Mouse (Mus musculus) liver, postnatal 0 days (tissue): Measurements from ENCODE around the gene Cdh12. TPM values are rescaled to one million over a fixed set of nuclear protein-coding genes. Genes with fewer than 3 reads are reported as not detected.

Source experiments
- ATAC-seq: fragments of 200-750 bp; cut with Nextera tagmentation; 2 replicates; pipeline ENCODE4 v1.8.0; 2017; ENCODE audit warnings: mild to moderate bottlenecking, moderate library complexity
- DNase-seq: peaks from one replicate; pipeline ENCODE4 v3.0.0-alpha.2; 2016
- H3K27ac ChIP-seq: fragments of 300-500 bp; sonication (generic); 2 replicates; pipeline ENCODE4 v1.5.1; 2014; ENCODE audit warnings: antibody characterized with exemption, moderate library complexity, mild to moderate bottlenecking, low read depth
- H3K27me3 ChIP-seq: fragments of 300-500 bp; sonication (generic); 2 replicates; pipeline ENCODE4 v1.6.1; 2014; ENCODE audit warnings: low read length, control low read depth, mixed read lengths; ENCODE audit not compliant: insufficient read depth
- H3K36me3 ChIP-seq: fragments of 300-500 bp; sonication (generic); replicated peaks from 2 replicates; pipeline ENCODE4 v1.6.1; 2014; ENCODE audit warnings: mild to moderate bottlenecking, control low read depth, low read length, moderate library complexity, mixed read lengths; ENCODE audit not compliant: insufficient read depth
- H3K4me1 ChIP-seq: fragments of 300-500 bp; sonication (generic); 2 replicates; pipeline ENCODE4 v1.6.1; 2014; ENCODE audit warnings: antibody characterized with exemption, mild to moderate bottlenecking, control low read depth; ENCODE audit not compliant: insufficient read depth
- H3K4me2 ChIP-seq: fragments of 300-500 bp; sonication (generic); 2 replicates; pipeline ENCODE4 v1.6.1; 2014; ENCODE audit warnings: low read depth, mild to moderate bottlenecking, low read length, moderate library complexity, mixed read lengths
- H3K4me3 ChIP-seq: fragments of 300-500 bp; sonication (generic); 2 replicates; pipeline ENCODE4 v1.5.1; 2014; ENCODE audit warnings: low read depth, low read length
- H3K9ac ChIP-seq: fragments of 300-500 bp; sonication (generic); replicated peaks from 2 replicates; pipeline ENCODE4 v1.6.1; 2014; ENCODE audit warnings: mild to moderate bottlenecking, moderate library complexity
- H3K9me3 ChIP-seq: fragments of 300-500 bp; sonication (generic); 2 replicates; pipeline ENCODE4 v1.6.1; 2016; ENCODE audit warnings: mild to moderate bottlenecking, control low read depth, low read length, mixed read lengths
- CTCF ChIP-seq: sonication (generic); IDR thresholded peaks from 2 replicates; pipeline ENCODE4 v1.5.1; 2016; ENCODE audit warnings: antibody characterized with exemption, low read depth
- EP300 ChIP-seq: IDR thresholded peaks from 2 replicates; pipeline ENCODE4 v1.6.1; 2016; ENCODE audit warnings: antibody characterized with exemption, low read depth, mild to moderate bottlenecking
- WGBS: fragments of 180-500 bp; shearing (Covaris S2); extraction: QIAGEN DNeasy Blood & Tissue Kit; methylation state at CpG from one replicate; pipeline ENCODE4 v1.1.7; 2014; ENCODE audit not compliant: insufficient replicate concordance; 5-methylcytosine and 5-hydroxymethylcytosine counted together
- polyA plus RNA-seq: library from polyadenylated mRNA; unstranded; fragments of >200 nt; fragmentation: Nextera tagmentation; extraction: Ambion mirVana; gene quantifications from 2 replicates; pipeline ENCODE4 v1.2.1, GENCODE M21; 2015

Gene Cdh12
- polyA plus RNA-seq, result not detected in 2 replicates

GRCm38 (mm10) chr15:20448861-20449663, at the start of gene Cdh12:
Gene Cdh12 (plus strand): TSS chr15:20449265.
- TF ChIP-seq CTCF (no peak), EP300 (no peak)
- Histone ChIP-seq H3K4me3 (no peak within 1 kb of the TSS), H3K9ac (no peak within 1 kb of the TSS), H3K4me2 (no peak within 1 kb of the TSS), H3K27me3 (no peaks in the 10 kb centered on the region), H3K4me1 (no peaks in the 10 kb centered on the region), H3K36me3 (no peaks in the 10 kb centered on the region), H3K9me3 (no peaks in the 10 kb centered on the region), H3K27ac (no peak within 1 kb of the TSS)
- no peak for DNase-seq
- ATAC-seq, result no peak
- 16% methylated on average over 18 of the region's 18 CpGs for WGBS

GRCm38 (mm10) chr15:20403596-20403995, 45.5 kb upstream of the Cdh12 start:
- 0 out of 2 replicates have a peak, but pooled peaks have one; percentile 23 for TF ChIP-seq CTCF
- TF ChIP-seq EP300, result no peak
- no peak overlapping the region for H3K27ac ChIP-seq
- no peaks in the 10 kb centered on the region for H3K36me3 ChIP-seq
- H3K4me3 ChIP-seq, result no peak overlapping the region
- no peak for DNase-seq
- no peak overlapping the region for H3K4me2 ChIP-seq
- no peaks in the 10 kb centered on the region for H3K27me3 ChIP-seq
- no peak overlapping the region for H3K9ac ChIP-seq
- 44% methylated on average over 3 of the region's 3 CpGs for WGBS
- H3K9me3 ChIP-seq, result no peaks in the 10 kb centered on the region
- no peaks in the 10 kb centered on the region for H3K4me1 ChIP-seq
- no peak for ATAC-seq

- ATAC-seq, result no peak
- H3K4me1 ChIP-seq, result no peaks in the 10 kb centered on the region
- DNase-seq, result no peak
- TF ChIP-seq EP300, result no peak
- TF ChIP-seq CTCF, result no peak
- no peaks in the 10 kb centered on the region for H3K27me3 ChIP-seq
- H3K4me2 ChIP-seq, result no peak overlapping the region
- no peak overlapping the region for H3K4me3 ChIP-seq
- H3K9ac ChIP-seq, result no peak overlapping the region
- no peaks in the 10 kb centered on the region for H3K36me3 ChIP-seq
- WGBS, result 65% methylated on average over 1 of the region's 1 CpGs
- H3K27ac ChIP-seq, result no peak overlapping the region
- H3K9me3 ChIP-seq, result no peaks in the 10 kb centered on the region
These were observed 35.7 kb upstream of the Cdh12 start for GRCm38 (mm10) chr15:20413397-20413796.

- WGBS, result 33% methylated on average over 2 of the region's 2 CpGs
- Histone ChIP-seq H3K4me3 (no peak overlapping the region), H3K9ac (no peak overlapping the region), H3K4me2 (no peak overlapping the region), H3K27ac (no peak overlapping the region), H3K9me3 (no peaks in the 10 kb centered on the region), H3K36me3 (no peaks in the 10 kb centered on the region), H3K4me1 (no peaks in the 10 kb centered on the region), H3K27me3 (no peaks in the 10 kb centered on the region)
- no peak for TF ChIP-seq CTCF
- no peak for TF ChIP-seq EP300
- DNase-seq (no peak), ATAC-seq (no peak)
These were observed 12.7 kb upstream of the Cdh12 start for GRCm38 (mm10) chr15:20436356-20436755.

GRCm38 (mm10) chr15:20450558-20450957, 1.5 kb downstream of the Cdh12 start:
- no peak overlapping the region for H3K4me2 ChIP-seq
- no peak overlapping the region for H3K4me3 ChIP-seq
- TF ChIP-seq CTCF (no peak), EP300 (no peak)
- no peak overlapping the region for H3K27ac ChIP-seq
- no peak for DNase-seq
- no peaks in the 10 kb centered on the region for H3K4me1 ChIP-seq
- 63% methylated on average over 5 of the region's 5 CpGs for WGBS
- H3K36me3 ChIP-seq, result no peaks in the 10 kb centered on the region
- no peaks in the 10 kb centered on the region for H3K27me3 ChIP-seq
- H3K9me3 ChIP-seq, result no peaks in the 10 kb centered on the region
- ATAC-seq, result no peak
- no peak overlapping the region for H3K9ac ChIP-seq

GRCm38 (mm10) chr15:20458508-20458907, 9.4 kb downstream of the Cdh12 start:
- 70% methylated on average over 3 of the region's 3 CpGs for WGBS
- no peak overlapping the region for H3K27ac ChIP-seq
- no peak for TF ChIP-seq EP300
- TF ChIP-seq CTCF, result no peak

More at GRCm38 (mm10) chr15:20458508-20458907, 9.4 kb downstream of the Cdh12 start:
- Histone ChIP-seq H3K4me3 (no peak overlapping the region), H3K27me3 (no peaks in the 10 kb centered on the region), H3K4me1 (no peaks in the 10 kb centered on the region), H3K9ac (no peak overlapping the region), H3K36me3 (no peaks in the 10 kb centered on the region), H3K4me2 (no peak overlapping the region), H3K9me3 (no peaks in the 10 kb centered on the region)
- ATAC-seq (no peak), DNase-seq (no peak)
